Mouse (Mus musculus) adrenal gland, adult 2 months (tissue): Measurements from ENCODE around the gene Gm13212. TPM values are rescaled to one million over a fixed set of nuclear protein-coding genes. Genes with fewer than 3 reads are reported as not detected.
"Not testable (repeated sequence)": the region's sequence is repeated elsewhere in the genome, so short reads cannot be mapped to it uniquely, and the experiment has no call there.

Experiments
- DNase-seq: peaks from one replicate; pipeline ENCODE4 v3.0.0; 2021
- long read RNA-seq: library from polyadenylated mRNA; stranded (forward); transcript quantifications from one replicate; pipeline ENCODE4 v2.0.0, GENCODE M21; 2021
- polyA plus RNA-seq: library from polyadenylated mRNA; depleted of rRNA; stranded (reverse); fragments of >200 nt; gene quantifications from 2 replicates; pipeline ENCODE4 v1.2.3, GENCODE M21; 2012; rRNA removed
- total RNA-seq, 2 experiments: library from RNA; stranded (reverse); gene quantifications; 2 replicates each; pipeline ENCODE4 v1.2.3; 2021

Gene Gm13212
- 1 to 10 TPM in 1 of 2 experiments, under 1 TPM in 1; 0.73 to 4.5 TPM for total RNA-seq
- not detected in 2 replicates for polyA plus RNA-seq
- long read RNA-seq = 0 reads

GRCm38 (mm10) chr4:145585078-145585477, at the start of gene Gm13212:
TSS of gene Gm13212 (plus strand) at chr4:145585166.
- peak; percentile 31 for DNase-seq

- not testable (repeated sequence) for DNase-seq
Observed at GRCm38 (mm10) chr4:145543861-145544260, 41.1 kb upstream of the Gm13212 start.

GRCm38 (mm10) chr4:145545106-145545505, 39.9 kb upstream of the Gm13212 start:
- DNase-seq = not testable (repeated sequence)

GRCm38 (mm10) chr4:145545734-145546349, 39.1 kb upstream of the Gm13212 start:
- DNase-seq = not testable (repeated sequence)

- DNase-seq = not testable (repeated sequence)
Observed at GRCm38 (mm10) chr4:145546477-145546876, 38.5 kb upstream of the Gm13212 start.

GRCm38 (mm10) chr4:145556680-145557079, 28.3 kb upstream of the Gm13212 start:
- DNase-seq = no peak

GRCm38 (mm10) chr4:145559505-145560099, 25.4 kb upstream of the Gm13212 start:
- DNase-seq = no peak

- DNase-seq = no peak
Observed at GRCm38 (mm10) chr4:145564111-145564821, 20.7 kb upstream of the Gm13212 start.

- DNase-seq = peak; percentile 64
Observed at GRCm38 (mm10) chr4:145570461-145570860, 14.5 kb upstream of the Gm13212 start.

GRCm38 (mm10) chr4:145576623-145577022, 8.3 kb upstream of the Gm13212 start:
- DNase-seq = not testable (repeated sequence)

GRCm38 (mm10) chr4:145580333-145580732, 4.6 kb upstream of the Gm13212 start:
- DNase-seq = not testable (repeated sequence)

- DNase-seq = not testable (repeated sequence)
Observed at GRCm38 (mm10) chr4:145586046-145586445, 1.1 kb downstream of the Gm13212 start.

- DNase-seq = not testable (repeated sequence)
Observed at GRCm38 (mm10) chr4:145594183-145594582, 9.2 kb downstream of the Gm13212 start.

GRCm38 (mm10) chr4:145594798-145595197, 9.8 kb downstream of the Gm13212 start:
- not testable (repeated sequence) for DNase-seq

GRCm38 (mm10) chr4:145640416-145641185, 55.6 kb downstream of the Gm13212 start:
- not testable (repeated sequence) for DNase-seq

GRCm38 (mm10) chr4:145670385-145670784, 85.4 kb downstream of the Gm13212 start, which contains the start of gene Zfp980:
TSS of gene Zfp980 (plus strand) at chr4:145670685.
- not testable (repeated sequence) for DNase-seq

GRCm38 (mm10) chr4:145674286-145674780, 89.4 kb downstream of the Gm13212 start:
- not testable (repeated sequence) for DNase-seq
